Mouse (Mus musculus) embryonic facial prominence, embryonic 15.5 days (tissue): ENCODE measurements around the gene Dnase1l3. TPM values are rescaled to one million over a fixed set of nuclear protein-coding genes. Genes with fewer than 3 reads are reported as not detected.
A peak's percentile ranks its signal among the peaks of the same experiment; 100 is the strongest.

Experiments
- ATAC-seq: fragments of 200-750 bp; cut with Nextera tagmentation; 2 replicates; pipeline ENCODE4 v1.8.0; 2017; ENCODE audit warnings: low read depth, moderate TSS enrichment; ENCODE audit not compliant: insufficient number of reproducible peaks, low FRiP score, low TSS enrichment
- H3K27ac ChIP-seq: fragments of 300-500 bp; sonication (generic); replicated peaks from 2 replicates; pipeline ENCODE4 v1.5.1; 2015; ENCODE audit warnings: mild to moderate bottlenecking, inconsistent platforms
- H3K27me3 ChIP-seq: fragments of 300-500 bp; sonication (generic); 2 replicates; pipeline ENCODE4 v1.6.1; 2015; ENCODE audit warnings: inconsistent platforms
- H3K36me3 ChIP-seq: fragments of 300-500 bp; sonication (generic); 2 replicates; pipeline ENCODE4 v1.6.1; 2015; ENCODE audit warnings: mild to moderate bottlenecking, inconsistent platforms
- H3K4me1 ChIP-seq: fragments of 300-500 bp; sonication (generic); 2 replicates; pipeline ENCODE4 v1.6.1; 2015; ENCODE audit warnings: inconsistent platforms
- H3K4me2 ChIP-seq: fragments of 300-500 bp; sonication (generic); replicated peaks from 2 replicates; pipeline ENCODE4 v1.6.1; 2015; ENCODE audit warnings: mild to moderate bottlenecking, inconsistent platforms
- H3K4me3 ChIP-seq: fragments of 300-500 bp; sonication (generic); replicated peaks from 2 replicates; pipeline ENCODE4 v1.5.1; 2015; ENCODE audit warnings: mild to moderate bottlenecking, inconsistent platforms
- H3K9ac ChIP-seq: fragments of 300-500 bp; sonication (generic); 2 replicates; pipeline ENCODE4 v1.6.1; 2015; ENCODE audit warnings: inconsistent platforms
- H3K9me3 ChIP-seq: fragments of 300-500 bp; sonication (generic); replicated peaks from 2 replicates; pipeline ENCODE4 v1.6.1; 2016; ENCODE audit warnings: inconsistent platforms
- WGBS: fragments of 180-500 bp; shearing (Covaris S2); methylation state at CpG from one replicate; pipeline ENCODE4 v1.1.7; 2015; 5-methylcytosine and 5-hydroxymethylcytosine counted together
- polyA plus RNA-seq: library from polyadenylated mRNA; unstranded; fragments of >200 nt; fragmentation: Nextera tagmentation; extraction: Ambion mirVana; gene quantifications from 2 replicates; pipeline ENCODE4 v1.2.1, GENCODE M21; 2015

Dnase1l3 gene
- polyA plus RNA-seq, 1 experiment from 2014 or later, result 4.1 TPM

GRCm38 (mm10) chr14:7951234-7951633 lies 43.1 kb downstream of the Dnase1l3 start:
- Histone ChIP-seq H3K4me1 (peaks cover 18% of the 10 kb centered on the region), H3K27ac (no peak overlapping the region), H3K4me3 (no peak overlapping the region), H3K27me3 (no peaks in the 10 kb centered on the region), H3K9ac (no peak overlapping the region), H3K36me3 (peaks cover 34% of the 10 kb centered on the region), H3K9me3 (no peaks in the 10 kb centered on the region), H3K4me2 (no peak overlapping the region)
- ATAC-seq, result no peak
- WGBS, result 92% methylated on average over 9 of the region's 9 CpGs

- Histone ChIP-seq H3K4me1 (peaks cover 18% of the 10 kb centered on the region), H3K27ac (no peak overlapping the region), H3K36me3 (peaks cover 77% of the 10 kb centered on the region), H3K4me3 (no peak overlapping the region), H3K4me2 (no peak overlapping the region), H3K9ac (no peak overlapping the region), H3K9me3 (no peaks in the 10 kb centered on the region), H3K27me3 (no peaks in the 10 kb centered on the region)
- no peak for ATAC-seq
- WGBS, result 88% methylated on average over 5 of the region's 5 CpGs
Observed at GRCm38 (mm10) chr14:7945261-7945660, 49.1 kb downstream of the Dnase1l3 start.

- Histone ChIP-seq H3K36me3 (peaks cover 75% of the 10 kb centered on the region), H3K9ac (no peak overlapping the region), H3K4me3 (no peak overlapping the region), H3K27me3 (no peaks in the 10 kb centered on the region), H3K27ac (no peak overlapping the region), H3K4me2 (no peak overlapping the region), H3K4me1 (peaks cover 18% of the 10 kb centered on the region), H3K9me3 (no peaks in the 10 kb centered on the region)
- ATAC-seq, result no peak
- 52% methylated on average over 8 of the region's 8 CpGs for WGBS
Observed at GRCm38 (mm10) chr14:7944349-7945039, 49.9 kb downstream of the Dnase1l3 start.

- ATAC-seq, result no peak
- WGBS, result 77% methylated on average over 3 of the region's 3 CpGs
- peaks cover 69% of the 10 kb centered on the region for H3K36me3 ChIP-seq
- H3K9me3 ChIP-seq, result no peaks in the 10 kb centered on the region
- no peaks in the 10 kb centered on the region for H3K27me3 ChIP-seq
- peaks cover 18% of the 10 kb centered on the region for H3K4me1 ChIP-seq
- no peak overlapping the region for H3K4me2 ChIP-seq
- peak overlapping the region; percentile 45; the same call in 1 of the 2 replicates for H3K27ac ChIP-seq
- no peak overlapping the region for H3K9ac ChIP-seq
- no peak overlapping the region for H3K4me3 ChIP-seq
Observed at GRCm38 (mm10) chr14:7943801-7944135, 50.6 kb downstream of the Dnase1l3 start.

GRCm38 (mm10) chr14:7943101-7943800 lies 51.1 kb downstream of the Dnase1l3 start:
- WGBS, result 66% methylated on average over 7 of the region's 7 CpGs
- H3K9ac ChIP-seq, result no peak overlapping the region
- no peak overlapping the region for H3K4me2 ChIP-seq
- H3K9me3 ChIP-seq, result no peaks in the 10 kb centered on the region
- peaks cover 18% of the 10 kb centered on the region for H3K4me1 ChIP-seq
- H3K27me3 ChIP-seq, result no peaks in the 10 kb centered on the region
- peaks cover 64% of the 10 kb centered on the region for H3K36me3 ChIP-seq
- peak; percentile 66 for ATAC-seq
- H3K4me3 ChIP-seq, result no peak overlapping the region
- peak overlapping the region; percentile 45 for H3K27ac ChIP-seq

- H3K9me3 ChIP-seq, result no peaks in the 10 kb centered on the region
- no peak overlapping the region for H3K27ac ChIP-seq
- H3K36me3 ChIP-seq, result peaks cover 59% of the 10 kb centered on the region
- no peak overlapping the region for H3K4me3 ChIP-seq
- no peaks in the 10 kb centered on the region for H3K27me3 ChIP-seq
- no peak overlapping the region for H3K9ac ChIP-seq
- peaks cover 27% of the 10 kb centered on the region for H3K4me1 ChIP-seq
- no peak overlapping the region for H3K4me2 ChIP-seq
- ATAC-seq, result no peak
- WGBS, result 77% methylated on average over 5 of the region's 5 CpGs
Observed at GRCm38 (mm10) chr14:7941413-7941812, 53.0 kb downstream of the Dnase1l3 start.

GRCm38 (mm10) chr14:7938809-7939784 lies 55.3 kb downstream of the Dnase1l3 start:
- WGBS, result 71% methylated on average over 19 of the region's 19 CpGs
- no peak overlapping the region for H3K4me3 ChIP-seq
- H3K9ac ChIP-seq, result no peak overlapping the region
- H3K27ac ChIP-seq, result no peak overlapping the region
- H3K9me3 ChIP-seq, result no peaks in the 10 kb centered on the region
- H3K4me1 ChIP-seq, result peaks cover 22% of the 10 kb centered on the region
- no peaks in the 10 kb centered on the region for H3K27me3 ChIP-seq
- no peak for ATAC-seq
- no peak overlapping the region for H3K4me2 ChIP-seq
- peaks cover 54% of the 10 kb centered on the region for H3K36me3 ChIP-seq

GRCm38 (mm10) chr14:7937052-7937630 lies 57.2 kb downstream of the Dnase1l3 start:
- no peak overlapping the region; the same call in 1 of the 2 replicates for H3K4me3 ChIP-seq
- peaks cover 17% of the 10 kb centered on the region; the same call in 1 of the 2 replicates for H3K4me1 ChIP-seq
- peak overlapping the region; percentile 8; the same call in 1 of the 2 replicates for H3K27ac ChIP-seq
- no peaks in the 10 kb centered on the region for H3K9me3 ChIP-seq
- H3K4me2 ChIP-seq, result 0 out of 2 replicates have a peak overlapping the region, but pooled peaks have one; percentile 6
- WGBS, result 15% methylated on average over 17 of the region's 17 CpGs
- H3K36me3 ChIP-seq, result peaks cover 52% of the 10 kb centered on the region
- H3K9ac ChIP-seq, result no peak overlapping the region
- ATAC-seq, result 0 out of 2 replicates have a peak, but pooled peaks have one; percentile 20
- no peaks in the 10 kb centered on the region for H3K27me3 ChIP-seq

- H3K9me3 ChIP-seq, result no peaks in the 10 kb centered on the region
- no peak overlapping the region for H3K27ac ChIP-seq
- 0 out of 2 replicates have a peak, but pooled peaks have one; percentile 30 for ATAC-seq
- 72% methylated on average over 7 of the region's 7 CpGs for WGBS
- H3K27me3 ChIP-seq, result no peaks in the 10 kb centered on the region
- H3K4me2 ChIP-seq, result no peak overlapping the region
- peaks cover 63% of the 10 kb centered on the region for H3K36me3 ChIP-seq
- H3K4me1 ChIP-seq, result peaks cover 17% of the 10 kb centered on the region; the same call in 1 of the 2 replicates
- no peak overlapping the region for H3K4me3 ChIP-seq
- no peak overlapping the region for H3K9ac ChIP-seq
Observed at GRCm38 (mm10) chr14:7934166-7934565, 60.2 kb downstream of the Dnase1l3 start.

- 87% methylated on average over 4 of the region's 4 CpGs for WGBS
- no peak overlapping the region for H3K4me2 ChIP-seq
- H3K4me3 ChIP-seq, result no peak overlapping the region
- H3K9ac ChIP-seq, result no peak overlapping the region
- no peaks in the 10 kb centered on the region for H3K27me3 ChIP-seq
- no peak overlapping the region for H3K27ac ChIP-seq
- ATAC-seq, result no peak
- H3K9me3 ChIP-seq, result no peaks in the 10 kb centered on the region
- peaks cover 16% of the 10 kb centered on the region; the same call in 1 of the 2 replicates for H3K4me1 ChIP-seq
- peaks cover 77% of the 10 kb centered on the region for H3K36me3 ChIP-seq
Observed at GRCm38 (mm10) chr14:7932151-7932550, 62.2 kb downstream of the Dnase1l3 start.
